Mouse (Mus musculus): ENCODE measurements around the gene Synm.

- TF ChIP-seq CTCF (IDR thresholded peaks at IDR 0.05; ENCODE audit: insufficient read depth, low read length) (no peak), POLR2A (IDR thresholded peaks at IDR 0.05; ENCODE audit: borderline replicate concordance, extremely low read depth, low read depth, low read length) (no peak)
These were observed 27.3 kb downstream of the Synm start for GRCm38 (mm10) chr7:67732276-67732675.
